Mouse (Mus musculus) induced T-regulatory cell, adult 2 months (primary cell): ENCODE measurements at regions not wholly inside any gene's neighbourhood (a gene's known extent, or its start where the extent isn't known, plus 50 kb on each side); places are given as distances from the start of the nearest gene placed in this dataset.
"Not testable (repeated sequence)": the region's sequence is repeated elsewhere in the genome, so short reads cannot be mapped to it uniquely, and the experiment has no call there.

ENCODE experiments used
- DNase-seq: peaks from one replicate; pipeline ENCODE4 v3.0.0-alpha.2; 2012; ENCODE audit warnings: low read depth

- no peak for DNase-seq
Observed at GRCm38 (mm10) chr14:58323164-58323563, 252.8 kb downstream of the Fgf9 start.

- DNase-seq, result no peak
Observed at GRCm38 (mm10) chr14:58322461-58322860, 252.1 kb downstream of the Fgf9 start.

- DNase-seq, result no peak
Observed at GRCm38 (mm10) chr14:58321875-58322274, 251.5 kb downstream of the Fgf9 start.

GRCm38 (mm10) chr14:58321234-58321633 lies 250.9 kb downstream of the Fgf9 start:
- DNase-seq, result no peak

- DNase-seq, result no peak
Observed at GRCm38 (mm10) chr14:58317640-58318039, 247.3 kb downstream of the Fgf9 start.

- DNase-seq, result no peak
Observed at GRCm38 (mm10) chr14:58317231-58317630, 246.9 kb downstream of the Fgf9 start.

GRCm38 (mm10) chr14:58307695-58308094 lies 237.3 kb downstream of the Fgf9 start:
- DNase-seq, result no peak

- DNase-seq, result no peak
Observed at GRCm38 (mm10) chr14:58306832-58307521, 236.6 kb downstream of the Fgf9 start.

GRCm38 (mm10) chr14:58300411-58300887 lies 230.1 kb downstream of the Fgf9 start:
- DNase-seq, result no peak

- no peak for DNase-seq
Observed at GRCm38 (mm10) chr14:58286007-58286525, 215.7 kb downstream of the Fgf9 start.

GRCm38 (mm10) chr14:58282708-58283290 lies 212.5 kb downstream of the Fgf9 start:
- DNase-seq, result no peak

- no peak for DNase-seq
Observed at GRCm38 (mm10) chr14:58282264-58282663, 211.9 kb downstream of the Fgf9 start.

GRCm38 (mm10) chr14:58274440-58274839 lies 204.1 kb downstream of the Fgf9 start:
- DNase-seq, result not testable (repeated sequence)

GRCm38 (mm10) chr14:58273693-58274419 lies 203.5 kb downstream of the Fgf9 start:
- DNase-seq, result no peak

GRCm38 (mm10) chr14:58265373-58265772 lies 195.0 kb downstream of the Fgf9 start:
- no peak for DNase-seq

GRCm38 (mm10) chr14:58264401-58264800 lies 194.1 kb downstream of the Fgf9 start:
- no peak for DNase-seq

- DNase-seq, result no peak
Observed at GRCm38 (mm10) chr14:58253369-58253968, 183.1 kb downstream of the Fgf9 start.

GRCm38 (mm10) chr14:58225869-58226268 lies 155.5 kb downstream of the Fgf9 start:
- DNase-seq, result no peak

GRCm38 (mm10) chr14:58224419-58224818 lies 154.1 kb downstream of the Fgf9 start:
- DNase-seq, result no peak

GRCm38 (mm10) chr14:58208401-58208800 lies 138.1 kb downstream of the Fgf9 start:
- no peak for DNase-seq

GRCm38 (mm10) chr14:58202607-58203295 lies 132.4 kb downstream of the Fgf9 start:
- DNase-seq, result no peak

GRCm38 (mm10) chr14:58189948-58190347 lies 119.6 kb downstream of the Fgf9 start:
- no peak for DNase-seq
